Mouse (Mus musculus): ENCODE data around the gene Foxj1.
"Not testable (repeated sequence)": the region's sequence is repeated elsewhere in the genome, so short reads cannot be mapped to it uniquely, and the experiment has no call there.

Gene Foxj1

GRCm38 (mm10) chr11:116335244-116336036 lies at the start of gene Foxj1:
Foxj1 (minus strand) TSS chr11:116335399.
- peak; percentile 99 for DNase-seq

- no peak for DNase-seq
Observed at GRCm38 (mm10) chr11:116384171-116384570, 49.0 kb upstream of the Foxj1 start.

GRCm38 (mm10) chr11:116383070-116383469 lies 47.9 kb upstream of the Foxj1 start:
- not testable (repeated sequence) for DNase-seq

DNA sequence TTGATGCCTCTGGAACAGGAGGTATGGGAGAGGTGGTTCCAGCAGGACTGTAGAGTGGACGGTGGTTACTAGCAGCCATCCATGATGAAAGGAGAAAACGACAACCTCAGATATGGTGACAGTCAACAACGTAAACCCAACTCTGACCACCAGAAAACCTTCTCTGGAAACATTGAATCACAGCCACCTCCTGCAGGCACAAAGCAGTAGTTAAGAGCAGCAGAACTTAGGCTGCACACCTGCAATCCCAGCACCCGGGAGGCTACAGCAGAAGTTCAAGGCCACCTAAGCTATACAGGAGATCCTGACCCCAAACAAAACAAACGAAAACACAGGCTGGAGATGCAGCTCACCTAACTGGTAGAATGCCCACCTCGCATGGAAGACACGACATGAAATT lies 45.6 kb upstream of the Foxj1 start:
- DNase-seq, result no peak

DNA sequence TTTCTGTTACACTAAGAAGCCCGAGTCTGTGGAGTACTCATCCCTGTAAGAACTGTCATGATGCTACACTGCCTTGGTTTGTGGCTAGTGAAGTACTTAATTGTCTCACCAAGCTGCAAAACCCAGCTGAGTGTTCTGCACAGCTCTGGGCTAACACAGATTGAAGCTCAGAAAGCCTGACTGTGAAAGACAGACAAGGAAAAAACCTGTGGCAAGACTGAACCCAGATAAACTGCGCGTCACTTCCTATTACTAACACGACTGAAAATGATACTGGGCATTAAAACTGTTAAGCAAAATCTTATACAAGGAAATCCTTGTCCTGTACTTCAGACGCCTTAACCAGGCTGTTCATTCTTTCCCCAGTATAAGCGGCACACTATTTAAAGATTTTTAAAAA lies 44.3 kb upstream of the Foxj1 start:
- no peak for DNase-seq

- DNase-seq, result peak; percentile 24 to 39
Observed at GRCm38 (mm10) chr11:116376945-116377661, 41.9 kb upstream of the Foxj1 start.

DNA sequence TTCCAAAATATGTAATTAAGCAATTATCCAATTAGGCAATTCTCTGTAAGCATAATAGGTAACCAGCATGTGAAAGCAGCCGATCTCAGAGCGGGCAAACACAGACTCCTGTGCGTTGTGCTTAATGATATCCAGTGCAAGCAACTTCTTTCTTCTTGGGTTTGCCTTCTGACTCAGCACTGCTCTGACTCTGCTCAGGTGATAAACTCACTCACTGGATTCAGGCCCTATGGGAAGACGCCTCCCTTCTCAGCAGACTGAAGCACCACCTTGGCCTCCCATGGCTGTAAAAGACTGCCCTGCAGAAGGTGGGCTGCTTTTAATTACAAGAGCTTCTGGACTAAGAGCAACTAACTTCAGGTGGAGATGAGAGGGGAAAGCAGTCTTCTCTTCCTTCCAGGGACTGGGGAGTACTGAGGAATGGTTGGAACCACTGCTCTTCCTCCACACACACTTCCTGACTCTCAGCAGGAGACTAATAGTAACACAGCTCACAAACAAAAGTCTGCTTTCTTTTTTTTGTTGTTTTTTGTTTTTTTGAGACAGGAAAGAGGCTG lies 36.8 kb upstream of the Foxj1 start:
- DNase-seq, result no peak

DNA sequence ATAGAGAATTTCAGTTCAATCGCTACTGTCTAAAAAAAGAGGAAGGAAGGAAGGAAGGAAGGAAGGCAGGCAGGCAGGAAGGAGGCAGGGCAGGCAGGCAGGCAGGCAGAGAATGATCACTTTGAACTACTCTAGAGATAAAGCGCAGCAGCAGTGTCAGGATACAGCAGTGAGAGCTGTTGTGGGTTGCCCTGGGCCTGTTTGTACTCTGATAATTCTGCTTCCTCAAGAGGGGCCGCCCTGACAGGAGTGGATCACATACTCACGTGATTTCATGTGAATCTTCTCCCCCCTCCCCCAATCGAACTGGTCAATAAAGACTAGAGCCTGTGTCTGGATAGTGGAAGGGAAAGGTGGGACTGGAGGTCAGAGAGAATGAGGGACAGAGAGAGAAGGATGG lies 34.4 kb upstream of the Foxj1 start:
- peak; percentile 21 to 34 for DNase-seq

- peak in 1 of 2 experiments; percentile 12 for DNase-seq
Observed at GRCm38 (mm10) chr11:116369051-116369450, 33.9 kb upstream of the Foxj1 start.

GRCm38 (mm10) chr11:116368116-116368515 lies 32.9 kb upstream of the Foxj1 start:
- DNase-seq, result peak; percentile 89 to 93

DNA sequence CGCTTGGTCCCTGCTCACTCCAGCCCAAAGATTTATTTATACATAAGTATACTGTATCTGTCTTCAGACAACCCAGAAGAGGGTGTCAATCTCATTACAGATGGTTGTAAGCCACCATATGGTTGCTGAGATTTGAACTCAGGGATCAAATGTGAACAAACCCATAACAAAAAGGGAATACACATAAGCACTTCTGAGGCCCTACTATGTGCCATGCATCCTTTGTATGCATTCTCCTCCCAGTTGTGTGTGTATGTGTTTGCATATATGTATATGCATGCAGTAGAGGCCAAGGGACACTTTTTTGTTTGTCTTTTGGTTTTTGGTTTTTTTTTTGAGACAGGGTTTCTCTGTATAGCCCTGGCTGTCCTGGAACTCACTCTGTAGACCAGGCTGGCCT lies 31.4 kb upstream of the Foxj1 start:
- DNase-seq, result no peak

- DNase-seq, result no peak
Observed at GRCm38 (mm10) chr11:116366124-116366523, 30.9 kb upstream of the Foxj1 start.

DNA sequence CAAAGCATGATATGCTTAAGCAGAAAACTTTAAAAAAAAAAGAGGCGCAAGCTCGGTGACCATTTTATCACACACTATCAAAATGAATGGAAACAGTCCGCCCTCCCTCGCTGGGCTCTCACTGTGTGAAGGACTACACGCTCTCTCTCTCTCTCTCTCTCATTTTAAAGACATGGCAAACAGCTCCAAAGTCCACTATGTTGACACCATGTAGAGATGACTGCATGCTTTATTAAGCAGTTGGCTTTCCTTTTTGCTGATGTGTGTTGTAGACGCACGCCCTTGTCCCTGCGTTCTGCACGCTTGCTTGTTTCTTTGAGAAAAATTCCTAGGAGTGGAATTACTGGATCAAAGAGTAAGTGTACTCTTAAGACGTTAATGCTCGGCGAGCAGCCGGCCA lies 30.2 kb upstream of the Foxj1 start:
- no peak for DNase-seq

GRCm38 (mm10) chr11:116362015-116362414 lies 26.8 kb upstream of the Foxj1 start:
- peak; percentile 16 to 29 for DNase-seq

DNA sequence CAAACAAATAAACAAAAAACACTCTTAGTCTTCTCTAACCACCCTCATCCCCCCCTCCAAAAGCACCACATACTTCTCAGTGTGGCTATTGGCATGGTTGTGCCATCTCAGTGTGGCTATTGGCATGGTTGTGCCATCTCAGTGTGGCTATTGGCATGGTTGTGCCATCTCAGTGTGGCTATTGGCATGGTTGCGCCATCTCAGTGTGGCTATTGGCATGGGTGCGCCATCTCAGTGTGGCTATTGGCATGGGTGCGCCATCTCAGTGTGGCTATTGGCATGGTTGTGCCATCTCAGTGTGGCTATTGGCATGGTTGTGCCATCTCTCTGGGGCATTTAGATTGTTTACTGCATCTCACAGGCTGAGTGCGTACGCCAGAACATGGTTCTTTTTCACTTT lies 25.7 kb upstream of the Foxj1 start:
- not testable (repeated sequence) for DNase-seq

GRCm38 (mm10) chr11:116359652-116360051 lies 24.5 kb upstream of the Foxj1 start:
- no peak for DNase-seq

DNA sequence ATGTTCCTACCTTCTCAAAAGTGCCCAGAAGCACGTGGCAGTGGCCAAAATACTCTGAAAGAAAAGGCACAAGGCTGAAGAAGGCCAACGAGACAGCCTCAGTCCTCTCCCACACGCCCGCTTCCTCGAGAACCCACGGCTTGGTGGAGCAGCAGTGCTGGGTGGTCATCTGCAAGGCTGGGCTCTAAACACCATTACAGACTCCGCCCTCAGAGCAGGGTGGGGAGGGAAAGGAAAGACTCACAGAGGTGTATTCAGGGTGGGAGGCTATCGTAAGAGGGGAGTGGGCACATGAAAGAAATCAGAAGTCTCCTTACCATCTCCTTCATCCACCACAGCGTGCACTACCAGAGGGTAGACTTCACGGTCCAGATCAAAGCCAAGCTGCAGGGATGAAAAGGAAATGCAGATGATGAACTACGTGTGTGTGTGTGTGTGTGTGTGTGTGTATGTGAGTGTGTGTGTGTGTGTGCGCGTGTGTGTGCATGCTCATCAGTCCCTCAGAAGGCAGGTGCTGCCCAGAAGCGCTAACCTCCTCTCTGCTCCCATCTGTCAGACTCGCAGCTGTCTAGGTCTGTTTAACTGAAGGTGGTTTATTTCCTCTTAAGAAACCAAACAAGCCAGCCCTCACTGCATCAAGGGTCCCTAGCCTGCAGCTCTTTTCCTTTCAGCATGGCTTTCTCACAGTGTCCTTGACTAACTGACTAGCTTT lies 23.9 kb upstream of the Foxj1 start:
- DNase-seq, result peak; percentile 11 to 13

GRCm38 (mm10) chr11:116354521-116354920 lies 19.3 kb upstream of the Foxj1 start:
- DNase-seq, result no peak

DNA sequence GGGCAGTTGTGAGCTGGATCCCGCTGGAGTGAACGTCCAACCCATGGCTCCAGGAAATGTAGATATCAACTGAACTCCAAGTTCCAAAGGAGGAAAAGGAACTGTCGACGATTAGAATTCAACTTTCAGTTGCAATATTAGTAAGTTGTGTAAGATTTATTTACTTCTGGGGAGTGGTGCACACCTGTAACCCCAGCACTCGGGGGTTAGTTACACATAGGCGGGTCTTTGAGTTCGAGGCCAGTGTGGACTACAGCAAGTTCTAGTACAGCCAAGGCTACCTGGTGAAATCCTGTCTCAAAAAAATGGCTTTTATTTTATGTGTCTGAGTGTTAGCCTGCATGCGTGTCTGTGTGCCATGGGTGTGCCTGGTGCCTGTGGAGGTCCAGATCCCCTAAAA lies 18.3 kb upstream of the Foxj1 start:
- no peak for DNase-seq

GRCm38 (mm10) chr11:116351294-116351693 lies 16.1 kb upstream of the Foxj1 start:
- no peak for DNase-seq

- DNase-seq, result no peak
Observed at GRCm38 (mm10) chr11:116347955-116348354, 12.8 kb upstream of the Foxj1 start.

- DNase-seq, result no peak
Observed at GRCm38 (mm10) chr11:116347012-116347411, 11.8 kb upstream of the Foxj1 start.

DNA sequence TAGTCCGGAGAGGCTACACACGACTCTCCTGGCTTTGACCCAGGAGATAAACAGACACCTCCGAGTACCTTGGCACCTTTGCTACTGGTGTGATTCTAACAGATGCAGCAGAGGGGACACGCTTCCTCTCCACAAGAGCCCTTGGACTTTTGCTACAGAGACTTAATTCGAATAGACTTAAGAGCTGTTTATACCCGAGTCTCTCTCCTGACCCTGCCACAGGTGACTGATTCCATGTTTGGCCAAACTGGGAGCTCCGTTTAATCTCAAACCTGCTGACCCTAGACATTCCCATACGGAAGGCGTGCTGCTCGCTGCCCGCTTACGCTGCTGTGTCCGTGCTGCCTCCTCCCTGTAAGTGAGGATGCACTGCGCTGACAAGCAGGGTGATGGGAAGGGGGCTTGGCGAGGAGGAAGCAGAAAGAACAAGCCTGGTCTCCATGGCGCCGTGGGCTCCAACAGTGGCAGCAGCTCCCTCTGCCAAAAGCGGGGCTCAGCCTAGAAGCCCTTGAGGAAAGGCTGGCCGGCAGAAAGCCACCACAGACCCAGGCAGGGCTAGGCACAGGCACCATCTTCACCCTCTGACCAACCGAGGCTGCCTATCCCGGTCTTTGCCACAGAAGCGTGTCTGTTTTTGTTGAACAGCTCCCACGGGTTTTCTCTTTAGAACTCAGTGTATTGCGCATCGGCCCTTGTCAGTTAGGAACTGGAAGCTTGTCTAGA lies 7.0 kb upstream of the Foxj1 start:
- DNase-seq, result no peak
